8 mouse cellular contexts compared by ENCODE assay signal in genomic region chr6:122800640-122801300, GRCm38 (mm10). TPM values are rescaled to one million over a fixed set of nuclear protein-coding genes. Genes with fewer than 3 reads are reported as not detected.
DNase-seq lines count a peak whose midpoint lies in the region; ATAC-seq and TF ChIP-seq lines count a peak whose summit lies in the region.

No protein-coding gene starts in this region.

- no peaks in the 10 kb centered on the region for H3K4me1 ChIP-seq in brown adipose tissue, adult 24 weeks (ENCODE audit: control insufficient read depth, insufficient read depth, insufficient read length, low read length)
- H3K4me1 ChIP-seq in forebrain, embryonic 15.5 days = peaks cover 16% of the 10 kb centered on the region; the same call in 1 of the 2 replicates
- peaks cover 40% of the 10 kb centered on the region for H3K4me1 ChIP-seq in liver, embryonic 13.5 days (replicated peaks)
- peaks cover 6% of the 10 kb centered on the region for H3K4me1 ChIP-seq in small intestine, adult 2 months (ENCODE audit: control insufficient read depth, insufficient read depth, insufficient read length, low read length)

- no peak for ATAC-seq in forebrain, embryonic 15.5 days (replicated peaks)
- ATAC-seq in liver, embryonic 13.5 days (ENCODE audit: low read depth) = peak; percentile 29

- peak overlapping the region; percentile 65 for H3K4me3 ChIP-seq in brown adipose tissue, adult 24 weeks (ENCODE audit: insufficient read depth, low read depth, low read length)
- peak overlapping the region; percentile 61 for H3K4me3 ChIP-seq in forebrain, embryonic 15.5 days
- peak overlapping the region; percentile 75 for H3K4me3 ChIP-seq in liver, embryonic 13.5 days (replicated peaks)
- peak overlapping the region; percentile 63 for H3K4me3 ChIP-seq in small intestine, adult 2 months (ENCODE audit: low read depth, low read length)

- peak overlapping the region; percentile 92 for H3K4me2 ChIP-seq in forebrain, embryonic 15.5 days (replicated peaks)
- H3K4me2 ChIP-seq in liver, embryonic 13.5 days = peak overlapping the region; percentile 95

- no peaks in the 10 kb centered on the region for H3K9me3 ChIP-seq in forebrain, embryonic 15.5 days
- H3K9me3 ChIP-seq in liver, embryonic 13.5 days (replicated peaks) = no peaks in the 10 kb centered on the region

- 37% methylated on average over 10 of the region's 10 CpGs for WGBS in forebrain, embryonic 15.5 days
- WGBS in liver, embryonic 13.5 days (ENCODE audit: insufficient replicate concordance) = 17% methylated on average over 10 of the region's 10 CpGs
- 41% methylated on average over 10 of the region's 10 CpGs for WGBS in small intestine, adult 2 months

- no peak for TF ChIP-seq POLR2A in small intestine, adult 2 months (IDR thresholded peaks at IDR 0.05; ENCODE audit: low read depth, low read length)

- TF ChIP-seq CTCF in small intestine, adult 2 months (IDR thresholded peaks at IDR 0.05; ENCODE audit: extremely low read depth, insufficient read length, insufficient replicate concordance, low read depth, low read length) = no peak

- peaks cover 13% of the 10 kb centered on the region; the same call in 1 of the 2 replicates for H3K27me3 ChIP-seq in forebrain, embryonic 15.5 days
- no peaks in the 10 kb centered on the region for H3K27me3 ChIP-seq in liver, embryonic 13.5 days
- H3K27me3 ChIP-seq in small intestine, adult 2 months (ENCODE audit: control insufficient read depth, insufficient read depth, low read length) = 0 out of 2 replicates have a peak, but pooled peaks cover 7% of the 10 kb centered on the region

- DNase-seq in left cerebral cortex, adult 18-20 months (ENCODE audit: low spot score in 2 of 2) = peak; percentile 74 to 84
- no peak for DNase-seq in left cerebral cortex, adult 8-10 months (ENCODE audit: low spot score in 2 of 2)
- no peak for DNase-seq in liver, embryonic 13.5 days
- no peak for DNase-seq in embryo, embryonic 10 days (ENCODE audit: low spot score)
- no peak for DNase-seq in cerebellum, postnatal 14 days

- H3K27ac ChIP-seq in brown adipose tissue, adult 24 weeks (replicated peaks; ENCODE audit: low read depth, low read length) = peak overlapping the region; percentile 63
- no peak overlapping the region for H3K27ac ChIP-seq in forebrain, embryonic 15.5 days (replicated peaks)
- peak overlapping the region; percentile 88 for H3K27ac ChIP-seq in liver, embryonic 13.5 days
- peak overlapping the region; percentile 2; the same call in 1 of the 2 replicates for H3K27ac ChIP-seq in small intestine, adult 2 months (ENCODE audit: insufficient read depth, low read depth, low read length)

- H3K36me3 ChIP-seq in forebrain, embryonic 15.5 days = no peaks in the 10 kb centered on the region
- H3K36me3 ChIP-seq in liver, embryonic 13.5 days = peaks cover 9% of the 10 kb centered on the region
- no peaks in the 10 kb centered on the region for H3K36me3 ChIP-seq in small intestine, adult 2 months (ENCODE audit: control insufficient read depth, insufficient read depth, low read length)

- H3K9ac ChIP-seq in forebrain, embryonic 15.5 days (replicated peaks) = peak overlapping the region; percentile 61
- peak overlapping the region; percentile 94 for H3K9ac ChIP-seq in liver, embryonic 13.5 days

RNA-seq across cellular contexts. Expression of gene Slc2a3, which starts 0.7 kb away (rescaled TPM):
- total RNA-seq in left cerebral cortex, adult 18-20 months (2021) = 100 to 1,000 TPM; 120 to 139 TPM
- 100 to 1,000 TPM in 3 of 4 experiments, 10 to 100 TPM in 1; 95.5 to 112 (median 107) TPM for total RNA-seq in left cerebral cortex, adult 8-10 months (2022)
- polyA plus RNA-seq in brown adipose tissue, adult 24 weeks (2012; ENCODE audit: insufficient read depth, insufficient read length, missing spikeins) = 0.83 and 2.9 TPM in 2 replicates
- 19.9 and 20.5 TPM in 2 replicates for polyA plus RNA-seq in forebrain, embryonic 15.5 days (2015; fragmentation: Nextera tagmentation; extraction: Ambion mirVana)
- polyA plus RNA-seq in liver, embryonic 13.5 days (2015; fragmentation: Nextera tagmentation; extraction: Ambion mirVana) = 18.6 and 21.4 TPM in 2 replicates
- 1.0 and 1.3 TPM in 2 replicates for polyA plus RNA-seq in small intestine, adult 2 months (2012; rRNA removed)

RNA-seq across cellular contexts. Expression of gene Foxj2, which starts 18.9 kb away (rescaled TPM):
- 10 to 100 TPM; 26.7 to 29.4 TPM for total RNA-seq in left cerebral cortex, adult 18-20 months (2021)
- 10 to 100 TPM; 27.5 to 28.4 (median 28.0) TPM for total RNA-seq in left cerebral cortex, adult 8-10 months (2022)
- polyA plus RNA-seq in brown adipose tissue, adult 24 weeks (2012; ENCODE audit: insufficient read depth, insufficient read length, missing spikeins) = 7.6 and 10.5 TPM in 2 replicates
- polyA plus RNA-seq in forebrain, embryonic 15.5 days (2015; fragmentation: Nextera tagmentation; extraction: Ambion mirVana) = 6.4 and 6.8 TPM in 2 replicates
- 1.0 and 1.2 TPM in 2 replicates for polyA plus RNA-seq in liver, embryonic 13.5 days (2015; fragmentation: Nextera tagmentation; extraction: Ambion mirVana)
- polyA plus RNA-seq in small intestine, adult 2 months (2012; rRNA removed) = 5.9 and 12.3 TPM in 2 replicates

RNA-seq across cellular contexts. Expression of gene C3ar1, which starts 55.2 kb away (rescaled TPM):
- under 1 TPM; 0.91 to 0.95 TPM for total RNA-seq in left cerebral cortex, adult 18-20 months (2021)
- total RNA-seq in left cerebral cortex, adult 8-10 months (2022) = 1 to 10 TPM in 3 of 4 experiments, under 1 TPM in 1; 0.78 to 6.1 (median 2.8) TPM
- polyA plus RNA-seq in brown adipose tissue, adult 24 weeks (2012; ENCODE audit: insufficient read depth, insufficient read length, missing spikeins) = 3.3 and 4.4 TPM in 2 replicates
- 0.89 and 1.3 TPM in 2 replicates for polyA plus RNA-seq in forebrain, embryonic 15.5 days (2015; fragmentation: Nextera tagmentation; extraction: Ambion mirVana)
- polyA plus RNA-seq in liver, embryonic 13.5 days (2015; fragmentation: Nextera tagmentation; extraction: Ambion mirVana) = 1.1 and 1.3 TPM in 2 replicates
- 1.2 and 1.8 TPM in 2 replicates for polyA plus RNA-seq in small intestine, adult 2 months (2012; rRNA removed)

Comparison
In these comparisons a context has a peak if more than half of its experiments do, and no peak if none do; other contexts are left out.
1. DNase-seq: peak in left cerebral cortex, adult 18-20 months (2 of 2); none in left cerebral cortex, adult 8-10 months (0 of 2), liver, embryonic 13.5 days (single experiment), embryo, embryonic 10 days (single experiment) and cerebellum, postnatal 14 days (0 of 2).
2. Peak in every context shown above with its lines, with median percentiles within 50 percentile points of each other: H3K4me3 ChIP-seq.